Mouse (Mus musculus) ES-Bruce4 (cell line): ENCODE results near the gene Chst2. TPM values are rescaled to one million over a fixed set of nuclear protein-coding genes. Genes with fewer than 3 reads are reported as not detected.
A peak's percentile ranks its signal among the peaks of the same experiment; 100 is the strongest.

ENCODE experiments used
- H3K27ac ChIP-seq: 2 replicates; pipeline ENCODE4 v1.5.1; 2012; ENCODE audit warnings: low read length, inconsistent platforms; ENCODE audit not compliant: insufficient read depth
- H3K27me3 ChIP-seq: 2 replicates; pipeline ENCODE4 v1.6.1; 2012; ENCODE audit warnings: mild to moderate bottlenecking, low read length, inconsistent platforms; ENCODE audit not compliant: control insufficient read depth, poor library complexity, insufficient read depth, severe bottlenecking
- H3K36me3 ChIP-seq: 2 replicates; pipeline ENCODE4 v1.6.1; 2012; ENCODE audit warnings: inconsistent platforms, mild to moderate bottlenecking, low read length, moderate library complexity; ENCODE audit not compliant: control insufficient read depth, poor library complexity, insufficient read depth, severe bottlenecking
- H3K4me1 ChIP-seq: one replicate; pipeline ENCODE4 v1.8.1; 2011; ENCODE audit warnings: low read length; ENCODE audit not compliant: control insufficient read depth, insufficient read depth
- H3K4me3 ChIP-seq: 2 replicates; pipeline ENCODE4 v1.5.1; 2011; ENCODE audit warnings: low read depth, mild to moderate bottlenecking, low read length
- H3K9ac ChIP-seq: 2 replicates; pipeline ENCODE4 v1.6.1; 2012; ENCODE audit warnings: low read depth, mild to moderate bottlenecking, inconsistent platforms; ENCODE audit not compliant: poor library complexity, severe bottlenecking
- H3K9me3 ChIP-seq: replicated peaks from 2 replicates; pipeline ENCODE4 v1.6.1; 2012; ENCODE audit warnings: mild to moderate bottlenecking, low read length, inconsistent platforms; ENCODE audit not compliant: control insufficient read depth, poor library complexity, insufficient read depth, severe bottlenecking
- CTCF ChIP-seq: IDR thresholded peaks from one replicate; pipeline ENCODE4 v1.8.1; 2011; ENCODE audit warnings: low read depth, low read length
- EP300 ChIP-seq: IDR thresholded peaks from 2 replicates; pipeline ENCODE4 v1.6.1; 2011; ENCODE audit warnings: low read depth, low read length; ENCODE audit not compliant: insufficient read depth
- POLR2A ChIP-seq: IDR thresholded peaks from one replicate; pipeline ENCODE4 v1.8.1; 2011; ENCODE audit warnings: low read length; ENCODE audit not compliant: insufficient read depth
- polyA plus RNA-seq: library from polyadenylated mRNA; stranded (reverse); fragments of >200 nt; gene quantifications from 2 replicates; pipeline ENCODE4 v1.2.4, GENCODE M21; 2011; ENCODE audit warnings: low read depth; ENCODE audit not compliant: missing spikeins, insufficient read depth, insufficient read length

Chst2 gene
- polyA plus RNA-seq, 1 experiment = 0.48 TPM

DNA sequence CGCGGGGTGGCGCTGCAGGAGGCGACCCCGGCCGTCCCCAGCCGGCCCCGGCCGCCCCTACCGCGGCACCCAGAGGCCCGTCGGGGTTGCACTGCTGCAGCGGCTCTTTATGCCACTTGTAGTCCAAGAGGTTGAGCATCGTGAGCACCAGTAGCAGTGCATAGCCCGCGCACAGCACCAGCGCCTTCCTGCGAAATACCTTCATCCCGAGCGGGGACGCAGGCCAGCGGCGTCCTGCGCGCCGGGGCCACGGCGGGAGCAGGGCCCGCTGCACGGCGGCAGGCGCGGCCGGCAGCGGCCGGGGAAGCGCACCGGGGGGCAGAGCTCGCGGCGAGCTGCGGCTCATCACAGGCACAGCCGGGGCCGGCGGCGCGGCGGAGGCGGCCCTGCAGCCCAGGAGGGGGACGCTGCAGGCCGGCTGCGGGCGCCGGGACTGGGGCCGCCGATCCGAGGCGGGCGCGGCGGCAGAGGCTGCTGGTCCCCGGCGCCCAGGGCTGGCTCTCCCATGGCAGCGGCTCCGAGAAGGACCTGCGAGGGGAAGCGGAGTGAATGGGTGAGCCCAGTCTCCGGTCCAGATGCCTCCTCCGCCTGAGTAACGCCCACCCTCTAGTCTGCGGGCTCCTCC, 464 bp downstream of the Chst2 start:
- Histone ChIP-seq H3K4me3 (peak overlapping the region; percentile 92), H3K4me1 (no peaks in the 10 kb centered on the region), H3K9me3 (no peaks in the 10 kb centered on the region), H3K27me3 (peaks cover 11% of the 10 kb centered on the region), H3K27ac (no peak overlapping the region), H3K9ac (peak overlapping the region; percentile 88), H3K36me3 (no peaks in the 10 kb centered on the region)
- no peak for TF ChIP-seq CTCF
- TF ChIP-seq EP300 = no peak
- TF ChIP-seq POLR2A = no peak

DNA sequence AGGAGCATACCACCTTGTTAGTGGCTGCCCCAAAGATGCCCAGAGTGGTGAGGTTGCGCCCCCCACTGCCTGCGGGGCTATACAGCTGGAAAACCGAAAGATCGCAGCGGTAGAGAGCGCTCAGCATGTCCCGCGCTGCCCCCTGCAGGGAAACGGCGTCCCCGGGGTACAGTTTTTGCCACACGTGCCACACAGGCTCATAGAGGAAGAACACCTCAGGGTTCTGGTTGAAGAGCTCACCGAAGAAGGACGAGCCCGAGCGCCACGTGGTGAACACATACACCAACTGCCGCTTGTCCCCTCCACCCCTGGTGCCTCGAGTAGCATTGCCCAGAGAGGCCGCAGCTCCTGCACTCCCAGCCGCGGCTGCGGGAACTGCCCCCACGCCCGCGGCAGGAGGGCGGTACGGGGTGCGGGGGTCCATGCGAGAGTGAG, 994 bp downstream of the Chst2 start:
- H3K9me3 ChIP-seq = no peaks in the 10 kb centered on the region
- H3K4me1 ChIP-seq = no peaks in the 10 kb centered on the region
- H3K27me3 ChIP-seq = peaks cover 9% of the 10 kb centered on the region
- TF ChIP-seq POLR2A (no peak), EP300 (no peak), CTCF (peak; percentile 65)
- peak overlapping the region; percentile 92 for H3K4me3 ChIP-seq
- H3K36me3 ChIP-seq = no peaks in the 10 kb centered on the region
- peak overlapping the region; percentile 88 for H3K9ac ChIP-seq
- H3K27ac ChIP-seq = no peak overlapping the region

DNA sequence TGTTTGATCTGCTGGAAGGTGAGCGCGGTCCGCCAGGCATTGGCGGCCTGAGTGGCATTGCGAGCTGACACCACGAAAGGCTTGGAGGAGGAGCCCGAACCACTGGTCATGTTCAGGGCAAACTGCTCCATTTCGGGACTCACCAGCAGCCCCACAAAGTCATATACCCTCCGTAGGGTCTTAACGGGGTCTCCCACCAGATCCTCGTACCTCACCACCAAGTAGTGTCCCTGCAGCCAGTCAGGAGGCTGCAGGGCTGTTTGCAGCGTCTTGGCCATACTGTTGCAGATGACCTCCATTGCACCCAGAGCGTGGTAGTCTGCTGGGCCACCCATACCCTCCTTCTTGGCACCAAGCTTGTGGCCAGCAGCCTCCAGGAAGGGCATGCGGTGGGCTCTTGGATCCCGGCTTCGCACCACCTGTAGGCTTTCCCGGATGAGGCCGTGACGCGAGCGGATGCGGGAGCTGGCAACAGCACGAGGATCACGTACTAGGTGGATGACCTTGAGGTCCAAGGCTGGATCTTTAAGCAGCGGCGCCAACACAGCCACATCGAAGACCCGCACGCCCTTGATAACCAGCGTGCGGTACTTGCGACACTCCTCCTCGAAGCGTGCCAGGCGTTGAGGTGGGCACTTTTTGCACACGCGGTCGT, 1.6 kb downstream of the Chst2 start:
- no peaks in the 10 kb centered on the region for H3K9me3 ChIP-seq
- no peaks in the 10 kb centered on the region for H3K36me3 ChIP-seq
- H3K4me3 ChIP-seq = peak overlapping the region; percentile 32
- H3K9ac ChIP-seq = no peak overlapping the region
- TF ChIP-seq EP300 (no peak), POLR2A (no peak), CTCF (no peak)
- peaks cover 9% of the 10 kb centered on the region for H3K27me3 ChIP-seq
- H3K27ac ChIP-seq = no peak overlapping the region
- no peaks in the 10 kb centered on the region for H3K4me1 ChIP-seq

DNA sequence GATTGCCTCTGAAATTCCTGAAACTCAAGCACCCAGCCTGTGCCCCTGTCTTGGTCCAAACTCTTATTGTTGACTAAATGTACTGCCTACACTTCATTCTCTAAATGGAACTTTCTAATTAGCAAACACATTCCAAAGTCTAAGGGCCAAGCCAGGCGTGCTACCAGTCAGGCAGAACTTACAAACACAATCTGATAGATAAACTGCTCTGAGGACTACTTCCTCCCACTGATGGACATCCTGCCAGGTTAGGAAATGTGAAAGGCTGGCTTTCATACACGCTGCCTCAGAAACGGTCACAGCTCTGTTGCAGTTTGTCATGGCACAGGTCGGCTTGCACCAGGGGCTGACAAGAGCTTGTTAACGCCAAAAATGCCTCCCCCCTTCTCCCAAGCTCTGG, 4.8 kb downstream of the Chst2 start:
- no peak overlapping the region for H3K9ac ChIP-seq
- no peaks in the 10 kb centered on the region for H3K36me3 ChIP-seq
- no peak overlapping the region for H3K27ac ChIP-seq
- no peaks in the 10 kb centered on the region for H3K9me3 ChIP-seq
- TF ChIP-seq EP300 (no peak), POLR2A (no peak), CTCF (no peak)
- peaks cover 8% of the 10 kb centered on the region for H3K27me3 ChIP-seq
- H3K4me3 ChIP-seq = no peak overlapping the region
- H3K4me1 ChIP-seq = no peaks in the 10 kb centered on the region

DNA sequence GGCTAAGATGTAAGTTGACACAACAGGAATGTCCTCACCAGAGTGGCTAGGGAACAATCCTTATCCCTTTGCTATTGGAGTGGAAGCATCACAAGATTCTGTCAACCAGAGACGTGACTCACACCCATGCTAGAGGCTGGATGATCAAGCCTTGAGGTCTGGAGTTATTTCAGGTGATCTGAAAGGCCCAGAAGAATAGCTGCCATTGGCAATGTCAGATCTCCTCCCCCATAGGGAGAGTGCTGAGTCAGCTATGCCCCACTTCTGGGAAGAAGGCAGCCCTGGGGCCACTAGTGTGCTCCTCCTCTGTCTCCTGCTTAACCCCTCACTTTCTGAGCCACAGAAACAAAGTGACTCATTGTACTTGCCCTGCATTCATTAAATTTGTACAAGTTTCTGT, 14.5 kb downstream of the Chst2 start:
- H3K9me3 ChIP-seq = no peaks in the 10 kb centered on the region
- no peak overlapping the region for H3K4me3 ChIP-seq
- no peaks in the 10 kb centered on the region for H3K27me3 ChIP-seq
- H3K4me1 ChIP-seq = no peaks in the 10 kb centered on the region
- H3K9ac ChIP-seq = no peak overlapping the region
- H3K27ac ChIP-seq = no peak overlapping the region
- H3K36me3 ChIP-seq = no peaks in the 10 kb centered on the region
- TF ChIP-seq EP300 (no peak), CTCF (no peak), POLR2A (no peak)

DNA sequence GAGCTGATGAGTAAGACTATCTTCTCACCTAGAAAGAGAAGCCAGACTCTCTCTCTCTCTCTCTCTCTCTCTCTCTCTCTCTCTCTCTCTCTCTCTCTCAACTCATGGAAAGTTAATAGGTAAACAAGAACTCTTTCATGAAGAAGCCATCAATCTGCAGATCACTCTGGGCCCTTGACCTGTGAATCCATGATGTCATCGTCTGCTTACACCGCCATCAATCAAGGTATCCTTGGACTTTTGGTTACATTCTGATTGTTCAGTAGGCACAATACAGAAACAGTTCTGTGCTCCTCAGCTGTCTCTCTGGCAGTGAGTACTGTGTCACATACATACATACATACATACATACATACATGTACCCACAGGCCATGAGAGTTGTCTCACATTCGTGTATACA, 16.6 kb downstream of the Chst2 start:
- Histone ChIP-seq H3K27me3 (no peaks in the 10 kb centered on the region), H3K36me3 (no peaks in the 10 kb centered on the region), H3K9me3 (no peaks in the 10 kb centered on the region), H3K4me3 (no peak overlapping the region), H3K27ac (no peak overlapping the region), H3K4me1 (no peaks in the 10 kb centered on the region), H3K9ac (no peak overlapping the region)
- TF ChIP-seq CTCF = no peak
- TF ChIP-seq POLR2A = no peak
- TF ChIP-seq EP300 = no peak
